Comparison of ENCODE assay signal across 27 mouse cellular contexts in genomic region chr17:27600286-27600685, GRCm38 (mm10). TPM values are rescaled to one million over a fixed set of nuclear protein-coding genes. Genes with fewer than 3 reads are reported as not detected.
DNase-seq lines count a peak whose midpoint lies in the region; ATAC-seq and TF ChIP-seq lines count a peak whose summit lies in the region.
"Had no signal": no experiment of that assay in that cellular context is flagged by ENCODE, and none has a peak within 500 bp of the region (broad histone marks: within the 10 kb centered on the region; RNA-seq: fewer than 3 reads in every experiment).

No protein-coding gene starts in this region.

- TF ChIP-seq CTCF in gastrocnemius, adult 2 months (IDR thresholded peaks at IDR 0.05), result no peak
- TF ChIP-seq CTCF in layer of hippocampus, adult 2 months (conservative IDR thresholded peaks at IDR 0.05), result no peak

- 78% methylated on average over 3 of the region's 3 CpGs for WGBS in heart, embryonic 16.5 days

- no peak overlapping the region for H3K4me2 ChIP-seq in heart, embryonic 16.5 days (ENCODE audit: low read depth, low read length)
- H3K4me2 ChIP-seq: embryonic facial prominence, embryonic 12.5 days; forebrain, embryonic 12.5 days; forebrain, embryonic 15.5 days; hindbrain, embryonic 15.5 days; intestine, embryonic 15.5 days; kidney, embryonic 15.5 days had no signal

- H3K27ac ChIP-seq in gastrocnemius, adult 2 months, result peak overlapping the region; percentile 92; the same call in 1 of the 2 replicates
- peak overlapping the region; percentile 45 for H3K27ac ChIP-seq in heart, embryonic 16.5 days (ENCODE audit: low read length)
- H3K27ac ChIP-seq in layer of hippocampus, adult 2 months, result peak overlapping the region; percentile 70; the same call in 1 of the 2 replicates
- H3K27ac ChIP-seq: embryonic facial prominence, embryonic 12.5 days; forebrain, embryonic 12.5 days; forebrain, embryonic 15.5 days; intestine, embryonic 15.5 days; kidney, embryonic 15.5 days had no signal

- H3K4me3 ChIP-seq in gastrocnemius, adult 2 months, result no peak overlapping the region
- no peak overlapping the region for H3K4me3 ChIP-seq in heart, embryonic 16.5 days (ENCODE audit: low read length)
- no peak overlapping the region for H3K4me3 ChIP-seq in layer of hippocampus, adult 2 months
- H3K4me3 ChIP-seq: embryonic facial prominence, embryonic 12.5 days; erythroblast, embryonic 14.5 days; forebrain, embryonic 12.5 days; forebrain, embryonic 15.5 days; hindbrain, embryonic 15.5 days; intestine, embryonic 15.5 days; kidney, embryonic 15.5 days had no signal

- DNase-seq in adrenal gland, postnatal 36 days, result peak; percentile 29 to 58
- no peak for DNase-seq in adrenal gland, postnatal 10 days
- no peak for DNase-seq in gastrocnemius, adult 2 months
- no peak for DNase-seq in gastrocnemius, adult 8-10 months (ENCODE audit: low spot score in 2 of 2)
- no peak for DNase-seq in heart, postnatal 4 days
- DNase-seq in layer of hippocampus, adult 2 months (ENCODE audit: low spot score in 2 of 2), result no peak
- DNase-seq in layer of hippocampus, adult 9-11 months, result no peak
- DNase-seq: adrenal gland, adult 8-10 months; gastrocnemius, postnatal 14 days; heart, adult 11 months; heart, postnatal 10 days; heart, postnatal 36 days; kidney, adult 11 months; kidney, adult 8-10 months had no signal

- no peaks in the 10 kb centered on the region for H3K27me3 ChIP-seq in heart, embryonic 16.5 days (ENCODE audit: control insufficient read depth, insufficient read depth, low read length)
- H3K27me3 ChIP-seq: embryonic facial prominence, embryonic 12.5 days; forebrain, embryonic 12.5 days; forebrain, embryonic 15.5 days; hindbrain, embryonic 15.5 days; intestine, embryonic 15.5 days; kidney, embryonic 15.5 days had no signal

- intact Hi-C loops in gastrocnemius, adult 2 months (cut with DNase I), result no loop called here

- 0 out of 2 replicates have a peak, but pooled peaks cover 2% of the 10 kb centered on the region for H3K36me3 ChIP-seq in heart, embryonic 16.5 days (ENCODE audit: control insufficient read depth, insufficient read depth)

- peaks cover 78% of the 10 kb centered on the region for H3K4me1 ChIP-seq in heart, embryonic 16.5 days (ENCODE audit: control insufficient read depth, insufficient read depth, low read length)

- no peaks in the 10 kb centered on the region for H3K9me3 ChIP-seq in heart, embryonic 16.5 days (replicated peaks; ENCODE audit: control insufficient read depth, low read length)
- H3K9me3 ChIP-seq: embryonic facial prominence, embryonic 12.5 days; forebrain, embryonic 12.5 days; forebrain, embryonic 15.5 days; hindbrain, embryonic 15.5 days; intestine, embryonic 15.5 days; kidney, embryonic 15.5 days had no signal

- no peak overlapping the region for H3K9ac ChIP-seq in heart, embryonic 16.5 days (ENCODE audit: low read length)
- H3K9ac ChIP-seq: embryonic facial prominence, embryonic 12.5 days; forebrain, embryonic 12.5 days; forebrain, embryonic 15.5 days; intestine, embryonic 15.5 days; kidney, embryonic 15.5 days had no signal

- no peak for ATAC-seq in heart, embryonic 16.5 days (replicated peaks; ENCODE audit: extremely low read depth, insufficient read depth, low FRiP score)
- ATAC-seq: CD4-positive, CD25-positive, alpha-beta regulatory T cell, adult 4 months; forebrain, embryonic 15.5 days; intestine, embryonic 15.5 days had no signal

RNA-seq across cellular contexts. Expression of gene Nudt3, which starts 23.0 kb away (rescaled TPM):
- 100 to 1,000 TPM; 191 to 211 TPM for total RNA-seq in adrenal gland, postnatal 36 days (2021)
- total RNA-seq in adrenal gland, postnatal 10 days (2021), result 100 to 1,000 TPM; 166 to 171 TPM
- 100 to 1,000 TPM; 222 to 261 TPM for total RNA-seq in gastrocnemius, adult 2 months (2021)
- total RNA-seq in gastrocnemius, adult 8-10 months (2022), result 100 to 1,000 TPM; 260 to 347 (median 290) TPM
- polyA plus RNA-seq in heart, embryonic 16.5 days (2015; fragmentation: Nextera tagmentation; extraction: Ambion mirVana), result 162 and 176 TPM in 2 replicates
- 100 to 1,000 TPM; 340 to 371 TPM for total RNA-seq in heart, postnatal 4 days (2021)
- total RNA-seq in layer of hippocampus, adult 2 months (2021), result 100 to 1,000 TPM; 462 to 510 TPM

RNA-seq across cellular contexts. Expression of gene AI413582, which starts 34.7 kb away (rescaled TPM):
- 10 to 100 TPM; 20.0 to 22.9 TPM for total RNA-seq in adrenal gland, postnatal 36 days (2021)
- total RNA-seq in adrenal gland, postnatal 10 days (2021), result 10 to 100 TPM; 10.8 to 15.5 TPM
- total RNA-seq in gastrocnemius, adult 2 months (2021), result 1 to 10 TPM; 3.0 to 3.3 TPM
- total RNA-seq in gastrocnemius, adult 8-10 months (2022), result 1 to 10 TPM; 1.7 to 3.9 (median 2.8) TPM
- polyA plus RNA-seq in heart, embryonic 16.5 days (2015; fragmentation: Nextera tagmentation; extraction: Ambion mirVana), result 22.2 and 22.6 TPM in 2 replicates
- 1 to 10 TPM; 8.7 to 8.8 TPM for total RNA-seq in heart, postnatal 4 days (2021)
- 10 to 100 TPM; 61.6 to 66.1 TPM for total RNA-seq in layer of hippocampus, adult 2 months (2021)

RNA-seq across cellular contexts. Expression of gene RPS10-NUDT3, which starts 34.7 kb away (rescaled TPM):
- total RNA-seq in adrenal gland, postnatal 36 days (2021), result not detected
- total RNA-seq in adrenal gland, postnatal 10 days (2021), result 1 to 10 TPM in 1 of 2 experiments, not detected in 1; 1.2 TPM
- 1 to 10 TPM in 1 of 2 experiments, not detected in 1; 1.4 TPM for total RNA-seq in gastrocnemius, adult 2 months (2021)
- total RNA-seq in gastrocnemius, adult 8-10 months (2022), result 1 to 10 TPM in 2 of 4 experiments, not detected in 2; 1.5 to 2.2 TPM
- not detected in 2 replicates for polyA plus RNA-seq in heart, embryonic 16.5 days (2015; fragmentation: Nextera tagmentation; extraction: Ambion mirVana)
- not detected for total RNA-seq in heart, postnatal 4 days (2021)
- not detected for total RNA-seq in layer of hippocampus, adult 2 months (2021)
- total RNA-seq: adrenal gland, adult 8-10 months; gastrocnemius, postnatal 14 days; gastrocnemius, postnatal 4 days; heart, postnatal 36 days; MEL had no signal
- polyA plus RNA-seq: C2C12; CD4-positive, CD25-positive, alpha-beta regulatory T cell, adult 4 months; embryonic facial prominence, embryonic 12.5 days; erythroblast, embryonic 14.5 days; forebrain, embryonic 12.5 days; forebrain, embryonic 15.5 days; hindbrain, embryonic 11.5 days; hindbrain, embryonic 15.5 days; intestine, embryonic 15.5 days; kidney, embryonic 15.5 days had no signal

RNA-seq across cellular contexts. Expression of gene Rps10, which starts 36.2 kb away (rescaled TPM):
- 1,000 to 10,000 TPM in 1 of 2 experiments, 100 to 1,000 TPM in 1; 945 to 1,005 TPM for total RNA-seq in adrenal gland, postnatal 36 days (2021)
- total RNA-seq in adrenal gland, postnatal 10 days (2021), result 1,000 to 10,000 TPM in 1 of 2 experiments, 100 to 1,000 TPM in 1; 973 to 1,027 TPM
- total RNA-seq in gastrocnemius, adult 2 months (2021), result 100 to 1,000 TPM; 342 to 407 TPM
- 100 to 1,000 TPM; 332 to 455 (median 370) TPM for total RNA-seq in gastrocnemius, adult 8-10 months (2022)
- 511 and 514 TPM in 2 replicates for polyA plus RNA-seq in heart, embryonic 16.5 days (2015; fragmentation: Nextera tagmentation; extraction: Ambion mirVana)
- total RNA-seq in heart, postnatal 4 days (2021), result 100 to 1,000 TPM; 857 to 917 TPM
- 100 to 1,000 TPM; 495 to 504 TPM for total RNA-seq in layer of hippocampus, adult 2 months (2021)

RNA-seq across cellular contexts. Expression of gene Hmga1, which starts 44.0 kb away (rescaled TPM):
- 10 to 100 TPM; 16.1 to 19.4 TPM for total RNA-seq in adrenal gland, postnatal 36 days (2021)
- 10 to 100 TPM; 27.0 to 29.5 TPM for total RNA-seq in adrenal gland, postnatal 10 days (2021)
- total RNA-seq in gastrocnemius, adult 2 months (2021), result 10 to 100 TPM; 29.6 to 34.1 TPM
- 10 to 100 TPM; 27.6 to 34.9 (median 31.9) TPM for total RNA-seq in gastrocnemius, adult 8-10 months (2022)
- 135 and 186 TPM in 2 replicates for polyA plus RNA-seq in heart, embryonic 16.5 days (2015; fragmentation: Nextera tagmentation; extraction: Ambion mirVana)
- total RNA-seq in heart, postnatal 4 days (2021), result 10 to 100 TPM; 54.8 to 59.1 TPM
- total RNA-seq in layer of hippocampus, adult 2 months (2021), result 10 to 100 TPM; 30.5 to 38.2 TPM

Comparison
In these comparisons a context has a peak if more than half of its experiments do, and no peak if none do; other contexts are left out.
1. DNase-seq: peak in adrenal gland, postnatal 36 days (2 of 2); none in adrenal gland, postnatal 10 days (single experiment), gastrocnemius, adult 2 months (single experiment), gastrocnemius, adult 8-10 months (0 of 2), heart, postnatal 4 days (single experiment), layer of hippocampus, adult 2 months (0 of 2) and layer of hippocampus, adult 9-11 months (single experiment).
2. Peak in every context shown above with its lines, with median percentiles within 50 percentile points of each other: H3K27ac ChIP-seq.